In genomic region chr19:43961185-43961584, GRCm38 (mm10) we compare ENCODE assay signal across 12 mouse cellular contexts. TPM values are rescaled to one million over a fixed set of nuclear protein-coding genes. Genes with fewer than 3 reads are reported as not detected.
DNase-seq lines count a peak whose midpoint lies in the region; ATAC-seq and TF ChIP-seq lines count a peak whose summit lies in the region.
"Had no signal": no experiment of that assay in that cellular context is flagged by ENCODE, and none has a peak within 500 bp of the region (broad histone marks: within the 10 kb centered on the region; RNA-seq: fewer than 3 reads in every experiment).

No protein-coding gene starts in this region.

- peak; percentile 62 for TF ChIP-seq CTCF in Patski (IDR thresholded peaks at IDR 0.05)

- no peak overlapping the region for H3K27ac ChIP-seq in limb, embryonic 11.5 days (replicated peaks; ENCODE audit: low read depth, low read length)
- H3K27ac ChIP-seq in limb, embryonic 10.5 days: no peak overlapping the region
- no peak overlapping the region for H3K27ac ChIP-seq in forebrain, embryonic 14.5 days (ENCODE audit: low read depth, low read length)
- H3K27ac ChIP-seq: limb, embryonic 12.5 days had no signal

- no peak overlapping the region for H3K9ac ChIP-seq in limb, embryonic 11.5 days (ENCODE audit: low read length)
- no peak overlapping the region for H3K9ac ChIP-seq in forebrain, embryonic 14.5 days (ENCODE audit: low read length)
- H3K9ac ChIP-seq: limb, embryonic 12.5 days had no signal

- 79% methylated on average over 2 of the region's 2 CpGs for WGBS in limb, embryonic 11.5 days
- WGBS in limb, embryonic 10.5 days: 75% methylated on average over 2 of the region's 2 CpGs
- WGBS in forebrain, embryonic 14.5 days: 87% methylated on average over 2 of the region's 2 CpGs

- in situ Hi-C loops in Patski (cut with MboI; ENCODE audit: low pct_unique_long_range_greater_than_20kb): loop anchor here (5.0 kb wide), 1 partner anchor 124 kb away; no protein-coding TSS in a partner anchor

- H3K27me3 ChIP-seq in limb, embryonic 11.5 days (ENCODE audit: control insufficient read depth, insufficient read depth, low read length): no peaks in the 10 kb centered on the region
- H3K27me3 ChIP-seq in limb, embryonic 10.5 days (ENCODE audit: low read depth, poor library complexity, severe bottlenecking): no peaks in the 10 kb centered on the region
- peaks cover 8% of the 10 kb centered on the region for H3K27me3 ChIP-seq in Patski
- no peaks in the 10 kb centered on the region for H3K27me3 ChIP-seq in forebrain, embryonic 14.5 days (replicated peaks; ENCODE audit: control insufficient read depth, insufficient read depth, low read length)
- H3K27me3 ChIP-seq: limb, embryonic 12.5 days had no signal

- no peak overlapping the region for H3K4me3 ChIP-seq in limb, embryonic 11.5 days (ENCODE audit: low read depth, low read length)
- no peak overlapping the region for H3K4me3 ChIP-seq in limb, embryonic 10.5 days
- H3K4me3 ChIP-seq in forebrain, embryonic 14.5 days (ENCODE audit: low read depth, low read length): no peak overlapping the region
- H3K4me3 ChIP-seq: limb, embryonic 12.5 days had no signal

- intact Hi-C loops in heart, postnatal 25 days (cut with DNase I): no loop called here

- DNase-seq in adrenal gland, postnatal 10 days: peak; percentile 25
- no peak for DNase-seq in adrenal gland, adult 8-10 months
- DNase-seq in limb, embryonic 11.5 days (ENCODE audit: low spot score): peak; percentile 57
- DNase-seq in limb, embryonic 10.5 days (ENCODE audit: low spot score): no peak
- DNase-seq in Patski (ENCODE audit: low read depth, low spot score): no peak
- DNase-seq in retina, embryonic 14.5 days (ENCODE audit: low spot score): peak; percentile 25
- no peak for DNase-seq in heart, postnatal 25 days (ENCODE audit: low spot score)
- no peak for DNase-seq in forebrain, embryonic 14.5 days (ENCODE audit: low spot score)
- DNase-seq: cerebellum, adult 11 months; midbrain, embryonic 14.5 days; right cerebral cortex, postnatal 25 days had no signal

- ATAC-seq in limb, embryonic 11.5 days (ENCODE audit: insufficient number of reproducible peaks, low FRiP score, low TSS enrichment, low read depth): no peak
- ATAC-seq in Patski: no peak
- ATAC-seq in forebrain, embryonic 14.5 days: no peak

- H3K9me3 ChIP-seq in limb, embryonic 11.5 days (ENCODE audit: control insufficient read depth, low read length): no peaks in the 10 kb centered on the region
- no peaks in the 10 kb centered on the region for H3K9me3 ChIP-seq in limb, embryonic 10.5 days (replicated peaks)
- no peaks in the 10 kb centered on the region for H3K9me3 ChIP-seq in forebrain, embryonic 14.5 days (replicated peaks; ENCODE audit: control insufficient read depth, low read length)

- POLR2A ChIA-PET in Patski (lab: Charles Lee): no interaction called here

- CTCF ChIA-PET in Patski (lab: Charles Lee): interaction anchor here (1.0 to 1.2 kb wide), 2 partner anchors 13 to 129 kb away, joined by 3 read pairs; no protein-coding TSS in a partner anchor

- H3K4me1 ChIP-seq in limb, embryonic 11.5 days (ENCODE audit: control insufficient read depth, insufficient read depth, low read length): peaks cover 3% of the 10 kb centered on the region; the same call in 1 of the 2 replicates
- H3K4me1 ChIP-seq in limb, embryonic 10.5 days: peaks cover 7% of the 10 kb centered on the region
- H3K4me1 ChIP-seq in forebrain, embryonic 14.5 days (ENCODE audit: control insufficient read depth, insufficient read depth, low read length): no peaks in the 10 kb centered on the region

- H3K4me2 ChIP-seq in limb, embryonic 11.5 days (ENCODE audit: low read depth, severe bottlenecking): no peak overlapping the region
- H3K4me2 ChIP-seq in forebrain, embryonic 14.5 days (ENCODE audit: low read length): no peak overlapping the region
- H3K4me2 ChIP-seq: limb, embryonic 12.5 days had no signal

- no peaks in the 10 kb centered on the region for H3K36me3 ChIP-seq in limb, embryonic 11.5 days (ENCODE audit: control insufficient read depth, insufficient read depth, low read length)
- no peaks in the 10 kb centered on the region for H3K36me3 ChIP-seq in limb, embryonic 10.5 days
- H3K36me3 ChIP-seq in forebrain, embryonic 14.5 days (ENCODE audit: control insufficient read depth, insufficient read depth, low read length): no peaks in the 10 kb centered on the region
- H3K36me3 ChIP-seq: limb, embryonic 12.5 days had no signal

RNA-seq across cellular contexts. Expression of gene Dnmbp, which starts 21.2 kb away (rescaled TPM):
- 10 to 100 TPM; 13.9 to 19.0 TPM for total RNA-seq in adrenal gland, postnatal 10 days (2021)
- 10 to 100 TPM; 15.2 to 24.8 (median 20.3) TPM for total RNA-seq in adrenal gland, adult 8-10 months (2022)
- 25.1 and 26.0 TPM in 2 replicates for polyA plus RNA-seq in limb, embryonic 11.5 days (2014; fragmentation: Nextera tagmentation; extraction: Ambion mirVana)
- 19.4 and 22.0 TPM in 2 replicates for polyA plus RNA-seq in limb, embryonic 10.5 days (2016; fragmentation: Nextera tagmentation; extraction: Ambion mirVana)
- polyA plus RNA-seq in Patski (2021): 16.3 TPM
- 1 to 10 TPM; 8.2 to 9.8 TPM for total RNA-seq in heart, postnatal 25 days (2021)
- 7.2 and 7.6 TPM in 2 replicates for polyA plus RNA-seq in forebrain, embryonic 14.5 days (2014; fragmentation: Nextera tagmentation; extraction: Ambion mirVana)

RNA-seq across cellular contexts. Expression of gene Cpn1, which starts 25.2 kb away (rescaled TPM):
- 10 to 100 TPM; 18.5 to 45.6 TPM for total RNA-seq in adrenal gland, postnatal 10 days (2021)
- under 1 TPM in 1 of 4 experiments, not detected in 3; 0.12 TPM for total RNA-seq in adrenal gland, adult 8-10 months (2022)
- not detected in 2 replicates for polyA plus RNA-seq in limb, embryonic 11.5 days (2014; fragmentation: Nextera tagmentation; extraction: Ambion mirVana)
- polyA plus RNA-seq in limb, embryonic 10.5 days (2016; fragmentation: Nextera tagmentation; extraction: Ambion mirVana): 0.10 TPM in 1 of 2 replicates, not detected in the other
- polyA plus RNA-seq in Patski (2021): 0.30 TPM
- total RNA-seq in heart, postnatal 25 days (2021): under 1 TPM; 0.16 to 0.31 TPM
- polyA plus RNA-seq in forebrain, embryonic 14.5 days (2014; fragmentation: Nextera tagmentation; extraction: Ambion mirVana): 0.24 and 0.38 TPM in 2 replicates

Comparison
In these comparisons a context has a peak if more than half of its experiments do, and no peak if none do; other contexts are left out.
1. DNase-seq: peak in adrenal gland, postnatal 10 days (single experiment), limb, embryonic 11.5 days (single experiment) and retina, embryonic 14.5 days (single experiment); none in adrenal gland, adult 8-10 months (single experiment), limb, embryonic 10.5 days (single experiment), Patski (single experiment), heart, postnatal 25 days (single experiment) and forebrain, embryonic 14.5 days (single experiment).